ENCODE assay signal across 18 mouse cellular contexts in genomic region chr16:48473396-48473795, GRCm38 (mm10). TPM values are rescaled to one million over a fixed set of nuclear protein-coding genes. Genes with fewer than 3 reads are reported as not detected.
"Had no signal": no experiment of that assay in that cellular context is flagged by ENCODE, and none has a peak within 500 bp of the region (broad histone marks: within the 10 kb centered on the region; RNA-seq: fewer than 3 reads in every experiment).

No protein-coding gene starts in this region.

- DNase-seq: retina, postnatal 1 day; right cerebral cortex, adult 18-20 months; right cerebral cortex, postnatal 14 days; right cerebral cortex, postnatal 25 days; right cerebral cortex, postnatal 4 days; spleen, adult 18-20 months; thymus, adult 18-20 months; thymus, adult 2 months; thymus, postnatal 14 days; thymus, postnatal 25 days; thymus, postnatal 36 days; thymus, postnatal 4 days had no signal

- H3K36me3 ChIP-seq: neural tube, embryonic 13.5 days; neural tube, embryonic 15.5 days; stomach, embryonic 15.5 days had no signal

- H3K4me1 ChIP-seq: neural tube, embryonic 15.5 days; stomach, embryonic 15.5 days had no signal

- H3K9ac ChIP-seq: neural tube, embryonic 13.5 days; neural tube, embryonic 15.5 days; stomach, embryonic 15.5 days had no signal

- H3K27ac ChIP-seq: neural tube, embryonic 13.5 days; neural tube, embryonic 15.5 days; stomach, embryonic 15.5 days; stomach, postnatal 0 days had no signal

- H3K4me2 ChIP-seq: neural tube, embryonic 13.5 days; neural tube, embryonic 15.5 days; stomach, embryonic 15.5 days had no signal

- H3K9me3 ChIP-seq: neural tube, embryonic 13.5 days; neural tube, embryonic 15.5 days; stomach, embryonic 15.5 days had no signal

- H3K27me3 ChIP-seq: neural tube, embryonic 13.5 days; neural tube, embryonic 15.5 days; stomach, embryonic 15.5 days had no signal

- H3K4me3 ChIP-seq: neural tube, embryonic 13.5 days; neural tube, embryonic 15.5 days; stomach, embryonic 15.5 days had no signal

RNA-seq across cellular contexts. Expression of gene Morc1, which starts 42.4 kb away (rescaled TPM):
- polyA plus RNA-seq: small intestine, adult 2 months; spleen, adult 2 months had no signal
